Mouse (Mus musculus): Measurements from ENCODE around the gene Kctd15. TPM values are rescaled to one million over a fixed set of nuclear protein-coding genes. Genes with fewer than 3 reads are reported as not detected.

Gene Kctd15
- total RNA-seq, 2 experiments from 2014 or later = 15.4 to 17.4 TPM

- DNase-seq = no peak
Measured at GRCm38 (mm10) chr7:34663145-34663544, 6.6 kb upstream of the Kctd15 start.

DNA sequence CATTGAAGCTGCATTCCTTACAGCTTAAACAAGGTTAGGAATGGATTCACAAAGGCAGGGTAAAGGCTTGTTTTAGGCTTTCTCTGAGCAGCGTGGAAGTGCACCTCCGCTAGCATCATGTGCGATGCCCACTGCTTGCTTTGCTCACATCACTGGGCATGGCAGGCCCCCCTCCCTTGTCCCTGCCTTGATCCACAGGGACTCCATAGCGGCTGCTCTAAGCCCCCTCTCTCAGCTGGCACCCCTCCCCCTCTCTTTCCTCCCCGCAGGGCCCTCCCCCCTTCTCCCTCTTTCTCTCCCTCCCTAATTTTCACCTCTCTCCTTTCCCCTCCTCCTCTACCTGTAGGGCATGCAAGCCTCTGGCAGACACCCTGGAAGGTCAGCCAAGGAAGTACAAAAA, 5.7 kb upstream of the Kctd15 start:
- no peak for DNase-seq

- peak; percentile 72 for DNase-seq
Measured at GRCm38 (mm10) chr7:34659386-34660085, 3.0 kb upstream of the Kctd15 start.

GRCm38 (mm10) chr7:34655086-34655839, 1.3 kb downstream of the Kctd15 start:
- DNase-seq = peak; percentile 95

DNA sequence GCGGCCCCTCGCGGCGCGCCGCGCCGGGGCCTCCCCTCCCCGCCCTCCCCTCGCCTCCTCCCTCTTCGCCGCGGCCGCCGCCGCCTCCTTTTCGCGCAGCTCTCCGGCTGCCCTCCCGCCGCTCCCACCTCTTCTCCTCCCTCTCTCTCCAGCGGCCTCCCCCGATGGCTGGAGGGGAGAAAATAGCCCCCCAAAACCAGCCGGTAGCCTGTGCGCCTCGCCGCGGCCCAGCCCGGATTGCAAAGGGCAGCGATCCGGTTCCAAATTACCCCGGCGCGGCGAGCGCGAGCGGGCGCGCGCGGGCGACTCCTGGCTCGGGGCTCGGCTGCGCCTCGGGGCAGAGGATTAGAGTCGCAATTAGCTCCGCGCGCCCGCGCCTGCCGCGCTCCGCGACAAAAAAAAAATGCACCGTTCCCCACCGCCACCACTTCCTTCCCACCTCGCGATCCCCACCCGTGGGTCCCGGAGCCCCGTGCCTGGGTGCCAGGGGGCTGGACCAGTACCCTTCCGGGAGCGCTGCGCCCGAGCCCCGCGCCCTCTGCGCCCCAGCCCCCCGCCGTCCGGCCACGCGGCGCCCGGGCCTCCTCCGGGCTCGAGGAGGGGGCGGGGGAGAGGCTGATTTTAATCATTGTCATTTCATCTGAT, 2.0 kb downstream of the Kctd15 start:
- peak; percentile 74 for DNase-seq

GRCm38 (mm10) chr7:34653731-34654440, 2.6 kb downstream of the Kctd15 start:
- DNase-seq = peak; percentile 56

DNA sequence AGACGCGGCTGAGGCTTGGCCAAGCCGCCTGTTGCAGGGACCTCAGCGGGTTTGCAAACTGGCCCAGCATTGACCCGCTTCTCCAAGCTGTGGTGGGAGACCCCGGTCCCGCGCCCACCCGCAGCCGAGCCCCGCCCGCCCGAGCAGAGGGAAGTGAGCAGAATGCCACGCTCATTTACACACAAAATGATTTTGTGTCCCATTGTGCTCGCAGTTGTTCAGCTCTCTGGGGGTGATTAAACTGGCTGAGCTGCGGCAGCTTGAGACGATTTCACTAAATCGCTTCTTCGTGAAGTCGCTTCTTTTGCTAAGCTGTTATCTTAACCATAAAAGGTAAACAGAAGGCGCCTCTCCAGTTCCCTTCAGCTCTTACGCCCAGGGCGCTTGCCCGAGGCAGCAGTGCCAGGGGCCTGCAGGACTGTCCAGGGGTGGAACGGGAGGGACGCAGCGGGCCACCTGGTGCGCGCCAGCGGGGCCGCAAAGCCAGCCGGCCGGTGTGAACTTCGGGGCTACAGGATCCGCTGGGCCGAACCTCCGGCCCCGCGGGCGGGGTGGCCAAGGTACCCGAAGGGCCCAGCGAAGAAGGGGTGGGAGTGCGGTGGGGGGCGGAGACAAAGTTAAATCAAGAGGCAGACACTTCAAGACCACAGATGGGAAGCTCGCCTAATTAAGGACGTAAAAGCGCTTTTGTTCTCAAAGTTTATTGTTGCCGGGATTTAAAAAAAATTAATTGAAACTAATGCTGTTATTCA, 3.6 kb downstream of the Kctd15 start:
- DNase-seq = peak; percentile 41

GRCm38 (mm10) chr7:34651381-34651780, 5.2 kb downstream of the Kctd15 start:
- DNase-seq = no peak

DNA sequence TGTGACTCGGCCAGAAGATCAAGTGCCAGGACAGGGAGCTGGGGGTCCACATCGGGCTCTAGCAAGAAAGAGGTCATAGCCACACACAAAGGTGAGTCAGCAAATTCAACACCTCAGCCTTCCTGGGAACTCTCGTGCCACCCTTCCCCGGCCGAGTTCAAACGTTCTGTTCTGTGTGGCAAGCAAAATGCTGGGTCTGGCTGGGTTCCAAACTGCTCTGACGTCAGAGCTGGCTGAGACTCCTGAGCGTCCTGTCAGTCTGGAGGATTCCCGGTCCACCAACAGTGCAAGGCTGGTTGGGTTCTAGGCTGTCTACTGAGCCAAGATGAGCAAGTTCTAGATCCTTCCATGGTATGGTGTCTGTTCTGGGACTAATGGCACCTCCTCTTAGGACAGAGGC, 9.5 kb downstream of the Kctd15 start:
- DNase-seq = peak; percentile 91

DNA sequence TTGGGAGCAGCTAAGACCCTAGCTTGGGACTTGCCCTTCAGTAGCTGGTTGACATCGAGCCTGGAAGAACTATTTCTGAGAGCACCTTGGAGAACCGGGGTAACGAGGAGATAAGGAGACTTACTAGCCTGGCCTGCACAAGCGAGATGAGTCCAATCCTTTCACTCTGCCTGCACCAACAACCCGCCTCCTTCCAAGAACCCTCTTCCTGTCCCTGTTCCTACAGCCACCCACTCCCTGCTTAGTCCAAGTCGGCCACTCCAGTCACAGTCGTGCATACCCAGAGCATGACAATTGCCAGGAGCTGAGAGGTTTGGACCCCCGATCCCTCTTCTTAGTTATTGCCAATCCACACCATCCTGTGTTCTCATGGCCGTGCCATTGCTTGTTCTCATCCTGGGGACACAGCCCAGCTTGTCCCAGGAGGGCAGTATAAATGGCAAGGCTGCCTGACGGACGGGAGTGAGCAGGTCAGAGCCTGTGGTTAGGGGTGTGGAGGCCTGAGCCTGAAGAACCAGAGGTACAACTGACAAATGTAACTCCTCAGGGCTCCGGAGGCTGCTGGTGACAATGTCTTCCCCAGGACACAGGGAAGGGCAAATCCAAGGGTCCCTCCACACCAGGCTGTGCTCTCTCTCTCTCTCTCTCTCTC, 10.3 kb downstream of the Kctd15 start:
- peak; percentile 50 for DNase-seq

- DNase-seq = no peak
Measured at GRCm38 (mm10) chr7:34645623-34646022, 10.9 kb downstream of the Kctd15 start.

DNA sequence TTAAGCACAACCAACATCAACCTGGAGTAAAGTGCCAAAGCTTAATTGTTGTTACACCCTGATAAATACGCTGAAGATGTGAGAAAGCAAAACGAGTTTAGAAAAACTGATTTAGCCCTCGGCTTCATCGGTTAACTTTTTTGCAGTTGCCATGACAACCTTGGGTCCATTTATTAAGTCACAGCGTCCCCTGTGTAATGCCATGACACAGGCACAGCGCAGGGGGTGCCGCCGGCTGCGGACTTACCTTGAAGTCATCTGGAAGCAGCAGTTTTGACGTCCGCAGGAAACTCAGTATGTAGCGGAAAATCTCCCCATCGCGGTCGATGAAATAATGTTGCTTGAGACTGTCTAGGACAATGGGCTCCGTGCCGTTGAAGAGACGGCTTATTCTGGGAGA, 11.9 kb downstream of the Kctd15 start:
- no peak for DNase-seq

GRCm38 (mm10) chr7:34643329-34643728, 13.2 kb downstream of the Kctd15 start:
- no peak for DNase-seq

DNA sequence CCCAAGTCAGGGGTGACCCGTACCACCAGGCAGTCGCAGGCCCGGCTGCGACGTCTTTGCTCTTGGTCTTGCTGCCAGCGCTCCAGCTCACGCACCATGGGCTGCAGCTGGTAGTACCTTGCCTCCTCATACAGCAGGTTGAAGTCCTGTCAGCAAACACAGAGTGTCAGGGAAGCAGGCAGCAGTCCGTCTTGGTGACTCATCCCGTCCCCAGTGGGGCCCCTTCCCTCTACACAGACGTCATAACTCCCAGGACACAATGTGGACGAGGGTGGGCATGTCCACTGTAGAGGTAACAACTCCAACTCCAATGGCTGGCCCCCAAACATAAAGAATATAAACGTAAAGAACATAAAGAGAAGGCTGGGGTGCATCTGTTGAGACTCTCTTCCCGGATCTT, 14.6 kb downstream of the Kctd15 start:
- no peak for DNase-seq

GRCm38 (mm10) chr7:34639798-34640197, 16.7 kb downstream of the Kctd15 start:
- no peak for DNase-seq

DNA sequence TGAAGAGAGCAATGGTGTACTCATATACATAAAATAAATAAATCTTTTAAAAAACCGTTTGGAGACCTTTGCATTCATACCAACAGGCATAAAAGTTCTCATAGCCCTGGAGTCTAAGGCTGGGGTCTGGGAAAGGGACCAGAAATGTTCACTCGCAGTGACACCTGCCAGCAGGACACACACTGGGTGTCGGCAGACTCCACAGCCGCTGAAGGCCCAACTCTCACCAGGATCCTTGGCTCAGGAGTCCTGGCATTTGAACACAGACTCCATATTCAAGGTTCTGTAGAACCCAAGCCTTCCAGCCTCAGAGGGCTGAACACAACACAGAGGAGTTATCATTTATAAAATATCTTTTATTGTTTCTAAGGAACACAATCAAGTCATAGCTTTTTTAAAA, 19.9 kb downstream of the Kctd15 start:
- no peak for DNase-seq

DNA sequence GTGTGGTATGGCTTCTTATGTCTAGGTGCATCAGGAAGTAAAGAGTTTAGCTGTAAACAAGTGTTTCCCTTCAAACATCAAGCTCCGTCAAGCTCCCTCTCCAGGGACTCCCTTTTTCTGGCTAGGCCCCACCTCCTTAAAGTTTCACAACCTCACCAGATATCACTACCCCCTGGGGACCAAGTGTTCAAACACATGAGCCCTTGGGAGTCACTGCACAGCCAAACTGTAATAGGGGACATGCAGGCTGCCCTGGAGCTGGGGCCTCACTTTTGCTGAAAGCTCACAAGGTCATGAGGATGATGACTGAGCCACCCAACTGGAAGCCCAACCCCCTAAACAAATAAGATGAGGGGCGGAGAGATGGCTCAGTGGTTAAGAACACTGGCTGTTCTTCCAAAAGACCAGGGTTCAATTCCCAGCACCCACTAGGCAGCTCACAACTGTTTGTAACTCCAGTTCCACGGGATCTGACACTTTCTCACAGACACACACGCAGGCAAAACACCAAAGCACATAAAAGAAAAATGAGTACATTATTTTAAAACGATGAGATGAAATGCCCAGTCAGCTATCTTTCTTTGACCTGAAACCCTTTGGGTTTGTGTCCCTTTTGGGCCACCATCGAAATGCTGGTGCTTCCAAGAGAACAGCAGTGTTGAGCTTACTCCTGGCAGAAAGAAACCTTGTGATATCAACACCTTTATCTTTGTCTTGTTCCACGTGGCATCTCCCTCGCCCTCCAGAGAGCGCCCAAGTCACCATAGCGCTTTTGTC, 23.4 kb downstream of the Kctd15 start:
- peak; percentile 62 for DNase-seq

- peak; percentile 81 for DNase-seq
Measured at GRCm38 (mm10) chr7:34630211-34631085, 26.1 kb downstream of the Kctd15 start.

DNA sequence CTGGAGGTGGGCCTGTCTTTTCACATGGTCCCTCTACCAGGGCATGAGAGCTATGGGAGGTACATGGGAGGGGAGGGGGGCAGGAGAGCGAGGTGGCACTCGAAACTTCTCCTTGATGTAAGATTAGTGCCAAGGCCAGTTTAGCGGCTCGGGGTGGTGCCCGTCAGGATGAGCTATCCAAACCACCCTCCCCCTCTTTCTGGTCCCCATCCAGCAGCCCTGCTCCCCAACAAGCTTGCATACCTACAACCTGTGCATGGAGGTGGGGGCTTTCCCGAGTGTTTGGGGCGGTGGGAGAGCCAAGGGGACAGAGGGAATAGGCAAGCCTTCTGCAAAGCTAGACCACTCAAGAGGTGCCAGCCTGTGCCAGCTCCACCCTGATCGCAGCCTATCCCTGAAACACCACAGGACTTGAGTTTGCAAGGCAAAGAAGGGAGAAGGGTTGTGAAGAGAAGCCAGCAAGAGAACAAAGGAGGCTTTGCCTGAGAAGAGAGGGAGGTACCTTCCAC, 26.8 kb downstream of the Kctd15 start:
- peak; percentile 35 for DNase-seq

All from adrenal gland, postnatal 10 days (tissue).